Mouse (Mus musculus) brain, embryonic 14.5 days (tissue): ENCODE results near the gene Adam6b. TPM values are rescaled to one million over a fixed set of nuclear protein-coding genes. Genes with fewer than 3 reads are reported as not detected.
"Not testable (repeated sequence)": the region's sequence is repeated elsewhere in the genome, so short reads cannot be mapped to it uniquely, and the experiment has no call there.

Experiments
- DNase-seq: peaks from one replicate; pipeline ENCODE4 v3.0.0-alpha.2; 2011; ENCODE audit warnings: low read depth
- CTCF ChIP-seq: fragments of 200-500 bp; IDR thresholded peaks from 2 replicates; pipeline ENCODE4 v1.5.1; 2012; ENCODE audit warnings: inconsistent platforms, mild to moderate bottlenecking, moderate library complexity, borderline replicate concordance; ENCODE audit not compliant: insufficient read depth, insufficient read length; ENCODE audit errors: extremely low read depth
- POLR2A ChIP-seq: fragments of 200-500 bp; IDR thresholded peaks from 2 replicates; pipeline ENCODE4 v1.6.1; 2012; ENCODE audit warnings: mild to moderate bottlenecking, inconsistent platforms, borderline replicate concordance; ENCODE audit not compliant: poor library complexity, insufficient read depth, insufficient read length, severe bottlenecking; ENCODE audit errors: extremely low read depth
- polyA plus RNA-seq: library from polyadenylated mRNA; depleted of rRNA; stranded (reverse); fragments of >200 nt; gene quantifications from 2 replicates; pipeline ENCODE4 v1.2.3, GENCODE M21; 2012; rRNA removed

Adam6b gene
- polyA plus RNA-seq = not detected in 2 replicates

DNA sequence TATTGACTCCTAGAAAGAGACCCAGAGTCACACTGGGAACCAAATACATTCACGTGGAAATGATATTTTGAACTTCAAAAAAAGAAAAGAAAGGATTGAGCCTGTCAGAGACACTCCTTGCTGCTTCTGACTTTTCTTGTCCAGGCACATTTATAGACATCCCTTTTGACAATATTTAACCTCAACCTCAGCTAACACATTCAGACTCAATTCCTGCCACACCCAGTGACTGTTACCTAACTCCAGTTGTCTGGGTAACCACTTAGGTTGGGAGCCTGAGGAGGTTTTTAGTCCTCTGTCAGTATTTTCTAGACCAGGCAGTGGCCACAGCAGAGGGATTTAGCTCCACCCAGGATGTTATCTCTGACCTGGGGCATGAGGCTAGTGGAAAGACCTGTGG lies at the start of gene Adam6b:
TSS of gene Adam6b (plus strand) at position 301 of the 400 bp plus-strand sequence.
- not testable (repeated sequence) for DNase-seq

DNA sequence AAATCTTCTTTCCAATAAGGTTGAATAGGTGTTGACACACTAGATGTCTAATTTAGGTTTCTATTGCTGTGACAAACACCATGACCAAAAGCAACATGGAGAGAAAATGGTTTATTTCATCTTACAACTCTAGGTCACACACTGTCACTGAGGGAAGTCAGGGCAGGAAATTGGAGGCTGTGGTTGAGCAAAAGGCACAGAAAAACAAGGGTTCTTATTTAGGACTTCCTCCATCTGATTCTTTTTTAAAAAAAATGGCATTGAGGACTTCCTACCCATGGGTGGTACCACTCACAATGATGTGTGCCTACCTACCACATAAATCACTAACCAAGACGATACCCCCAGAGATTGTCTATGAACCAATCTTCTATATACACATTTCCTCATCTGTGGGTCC lies 43.2 kb upstream of the Adam6b start:
- DNase-seq = no peak
- TF ChIP-seq POLR2A = no peak
- no peak for TF ChIP-seq CTCF

DNA sequence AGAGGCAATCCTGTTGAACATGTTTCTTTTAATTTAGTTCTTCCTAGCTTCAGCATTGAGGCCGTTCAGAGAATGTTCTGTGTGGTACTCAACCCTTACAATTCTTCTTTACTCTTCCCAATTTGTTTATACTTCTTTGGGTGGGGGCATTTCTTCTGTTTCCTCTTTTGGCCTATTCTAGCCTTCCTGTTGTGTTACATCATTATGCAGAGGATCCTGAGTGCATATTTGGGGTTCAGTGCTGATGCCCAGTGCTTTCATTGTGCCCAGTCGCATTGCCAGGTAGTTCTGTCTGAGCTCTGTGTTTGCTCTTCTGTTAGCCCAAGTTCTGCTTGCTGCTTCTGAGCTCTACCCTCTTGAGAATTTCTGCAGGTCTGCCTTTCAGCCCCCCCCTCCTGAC lies 13.1 kb upstream of the Adam6b start:
- no peak for TF ChIP-seq CTCF
- TF ChIP-seq POLR2A = no peak
- no peak for DNase-seq

DNA sequence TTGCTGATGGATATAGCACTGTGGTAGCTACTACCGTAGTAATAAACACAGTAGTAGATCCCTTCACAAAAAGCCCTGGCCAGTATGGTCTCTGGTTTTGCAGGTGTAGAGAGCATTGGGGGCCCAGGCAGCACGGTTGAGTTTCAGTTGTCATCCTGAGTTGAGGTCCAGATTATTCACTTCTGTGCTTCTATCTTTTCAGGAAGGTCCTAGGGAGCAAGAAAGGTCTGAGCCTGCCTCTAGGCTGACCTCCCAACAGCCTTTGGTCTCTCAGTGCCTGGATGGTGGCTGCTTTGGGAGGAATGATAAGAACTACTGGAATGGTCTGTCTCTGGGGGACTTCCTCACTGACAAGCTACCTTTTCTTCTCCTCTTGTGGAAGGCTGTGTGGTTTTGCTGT lies 7.2 kb upstream of the Adam6b start:
- TF ChIP-seq POLR2A (no peak), CTCF (no peak)

DNA sequence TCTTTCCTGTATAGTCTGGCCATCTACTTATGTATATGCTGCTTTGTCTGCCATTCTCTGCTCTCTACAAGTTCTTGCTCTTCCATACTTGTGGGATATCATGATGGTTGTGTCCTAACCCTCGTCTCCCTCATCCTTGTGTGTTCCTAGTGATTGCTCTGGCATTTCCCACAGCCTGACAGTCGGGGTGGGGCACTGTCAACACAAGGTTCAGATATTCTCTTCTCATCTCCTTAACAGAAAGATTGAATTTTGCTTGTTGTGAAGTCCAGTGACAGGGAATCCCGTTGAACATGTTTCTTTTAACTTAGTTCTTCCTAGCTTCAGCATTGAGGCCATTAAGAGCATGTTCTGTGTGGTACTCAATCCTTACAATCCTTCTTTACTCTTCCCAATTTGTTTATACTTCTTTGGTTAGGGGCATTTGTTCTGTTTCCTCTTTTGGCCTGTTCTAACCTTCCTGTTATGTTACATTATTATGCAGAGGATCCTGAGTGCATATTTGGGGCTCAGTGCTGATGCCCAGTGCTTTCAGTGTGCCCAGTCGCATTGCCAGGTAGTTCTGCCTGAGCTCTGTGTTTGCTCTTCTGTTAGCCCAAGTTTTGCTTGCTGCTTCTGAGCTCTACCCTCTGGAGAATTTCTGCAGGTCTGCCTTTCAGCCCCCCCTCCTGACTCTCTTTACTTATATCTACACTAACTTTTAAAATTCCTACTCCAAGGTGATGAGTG lies 6.5 kb upstream of the Adam6b start:
- no peak for DNase-seq
- TF ChIP-seq POLR2A = no peak
- TF ChIP-seq CTCF = no peak

More for the DNA sequence above, 7.2 kb upstream of the Adam6b start:
- no peak for DNase-seq

DNA sequence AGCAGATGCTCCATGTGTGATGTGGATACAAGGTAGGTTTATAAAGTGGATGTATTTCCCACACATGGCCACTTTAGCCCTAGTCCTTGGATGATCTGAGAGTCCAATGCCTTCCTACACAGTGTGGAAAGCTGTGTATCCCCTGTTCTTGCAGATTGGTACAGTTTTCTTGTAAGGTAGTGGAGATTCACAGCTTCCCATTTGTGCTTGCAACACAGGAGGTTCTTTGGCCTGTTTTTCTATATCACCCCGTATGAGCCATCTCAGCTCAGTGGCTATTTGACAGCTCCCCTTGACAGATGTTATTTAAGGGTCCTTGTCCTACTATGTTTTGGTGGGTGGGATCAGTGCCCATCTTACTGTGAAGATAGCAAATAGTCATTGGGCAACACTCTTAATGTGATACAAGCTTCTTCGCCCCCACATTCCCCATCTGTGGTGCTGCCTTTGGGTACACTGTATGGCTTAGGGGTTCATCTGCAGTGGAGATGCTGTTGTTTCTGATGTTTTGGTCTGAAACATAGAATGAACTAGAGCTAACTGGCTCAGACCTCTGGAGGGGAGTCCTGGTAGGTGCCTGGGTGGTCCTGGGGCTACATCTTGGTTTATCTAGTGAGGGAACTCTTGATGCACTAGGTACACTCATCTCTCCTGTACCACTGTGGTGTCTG lies 5.7 kb upstream of the Adam6b start:
- TF ChIP-seq POLR2A = no peak
- TF ChIP-seq CTCF = no peak
- no peak for DNase-seq

DNA sequence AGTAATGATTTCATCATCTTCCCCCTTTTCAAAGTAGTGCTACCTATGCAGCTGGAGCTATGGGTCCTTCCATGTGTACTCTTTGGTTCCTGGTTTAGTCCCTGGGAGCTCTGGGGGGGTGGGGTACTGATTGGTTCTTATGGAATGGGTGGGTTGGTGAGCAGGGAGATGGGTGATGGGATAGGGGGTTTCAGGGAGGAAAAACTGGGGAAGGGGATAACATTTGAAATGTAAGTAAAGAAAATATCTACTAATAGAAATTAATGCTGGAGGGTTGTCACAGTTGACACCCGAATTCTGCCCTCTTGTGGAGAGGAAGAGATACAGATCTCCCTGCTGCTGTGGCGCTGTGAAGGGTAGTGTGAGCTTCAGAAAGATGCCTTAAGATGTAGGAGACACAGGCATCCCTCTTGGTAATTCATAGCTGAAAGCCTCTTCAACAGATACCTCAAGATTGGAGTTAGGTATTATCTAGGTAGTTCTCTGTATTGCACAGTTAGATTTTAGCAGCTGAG lies 4.3 kb upstream of the Adam6b start:
- no peak for TF ChIP-seq POLR2A
- DNase-seq = no peak

DNA sequence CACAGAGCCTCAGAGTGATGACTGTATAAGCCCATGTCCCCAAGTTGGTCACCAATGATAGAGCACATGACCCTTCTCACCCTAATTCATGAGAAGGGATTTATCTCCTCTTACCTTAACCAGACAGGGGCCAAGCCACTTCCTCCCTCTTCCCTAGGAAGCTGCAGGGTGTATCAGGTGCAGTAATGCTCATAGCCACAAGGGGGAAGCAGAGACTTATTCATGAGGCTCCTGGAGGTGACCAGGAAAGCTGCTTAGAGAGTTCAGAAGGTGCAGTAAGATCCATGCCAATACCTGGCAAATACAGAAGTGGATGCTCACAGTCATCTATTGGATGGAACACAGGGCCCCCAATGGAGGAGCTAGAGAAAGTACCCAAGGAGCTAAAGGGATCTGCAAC lies 1.6 kb upstream of the Adam6b start:
- peak; percentile 54; the same call in 1 of the 2 replicates for TF ChIP-seq CTCF
- DNase-seq = peak; percentile 6

DNA sequence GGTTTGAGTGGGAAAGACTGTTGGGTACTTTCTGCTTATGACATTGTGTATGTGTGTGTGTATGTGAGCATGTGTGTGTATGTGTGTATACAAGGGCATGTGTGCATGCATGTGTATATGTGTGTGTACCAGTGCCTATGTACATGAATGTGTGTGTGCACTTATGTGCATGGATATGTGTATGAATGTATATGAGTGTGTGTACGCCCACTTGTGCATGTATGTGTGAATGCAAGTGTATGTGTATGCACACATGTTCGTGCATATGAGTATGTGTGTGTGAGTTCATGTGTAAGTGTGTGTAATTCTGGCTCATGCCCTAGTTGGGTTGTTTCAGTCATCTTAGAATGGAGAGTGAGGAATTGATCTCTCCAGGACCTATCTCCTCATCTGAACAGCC lies 36.6 kb downstream of the Adam6b start:
- no peak for DNase-seq
- TF ChIP-seq CTCF (no peak), POLR2A (no peak)

Other genes with a start within 250 kb of the Adam6b start
- gene Adam6a, start 54.4 kb downstream of the Adam6b start, polyA plus RNA-seq = not detected in 2 replicates